Mouse (Mus musculus) midbrain, embryonic 14.5 days (tissue): ENCODE measurements at regions not wholly inside any gene's neighbourhood (a gene's known extent, or its start where the extent isn't known, plus 50 kb on each side); places are given as distances from the start of the nearest gene placed in this dataset.

Experiments
- ATAC-seq: fragments of 200-750 bp; cut with Nextera tagmentation; 2 replicates; pipeline ENCODE4 v1.8.0; 2017; ENCODE audit warnings: moderate number of reproducible peaks, moderate library complexity; ENCODE audit not compliant: low FRiP score, low TSS enrichment
- DNase-seq: peaks from one replicate; pipeline ENCODE4 v3.0.0-alpha.2; 2015
- H3K27ac ChIP-seq: fragments of 300-500 bp; sonication (generic); replicated peaks from 2 replicates; pipeline ENCODE4 v1.5.1; 2014; ENCODE audit warnings: mild to moderate bottlenecking, low read depth, low read length, moderate library complexity
- H3K27me3 ChIP-seq: fragments of 300-500 bp; sonication (generic); 2 replicates; pipeline ENCODE4 v1.6.1; 2014; ENCODE audit warnings: low read length, control low read depth, mixed read lengths; ENCODE audit not compliant: control insufficient read depth, insufficient read depth
- H3K36me3 ChIP-seq: fragments of 300-500 bp; sonication (generic); 2 replicates; pipeline ENCODE4 v1.6.1; 2014; ENCODE audit warnings: low read length, control low read depth; ENCODE audit not compliant: control insufficient read depth, insufficient read depth
- H3K4me1 ChIP-seq: fragments of 300-500 bp; sonication (generic); 2 replicates; pipeline ENCODE4 v1.6.1; 2014; ENCODE audit warnings: mild to moderate bottlenecking, antibody characterized with exemption, low read length, control low read depth; ENCODE audit not compliant: control insufficient read depth, insufficient read depth
- H3K4me2 ChIP-seq: fragments of 300-500 bp; sonication (generic); 2 replicates; pipeline ENCODE4 v1.6.1; 2014; ENCODE audit warnings: mild to moderate bottlenecking, low read length, moderate library complexity
- H3K4me3 ChIP-seq: fragments of 300-500 bp; sonication (generic); replicated peaks from 2 replicates; pipeline ENCODE4 v1.5.1; 2014; ENCODE audit warnings: low read depth, low read length
- H3K9ac ChIP-seq: fragments of 300-500 bp; sonication (generic); replicated peaks from 2 replicates; pipeline ENCODE4 v1.6.1; 2014; ENCODE audit warnings: mild to moderate bottlenecking, low read length, moderate library complexity
- H3K9me3 ChIP-seq: fragments of 300-500 bp; sonication (generic); 2 replicates; pipeline ENCODE4 v1.6.1; 2016; ENCODE audit warnings: low read length, control low read depth, mixed read lengths; ENCODE audit not compliant: control insufficient read depth
- WGBS: fragments of 180-500 bp; shearing (Covaris S2); extraction: QIAGEN DNeasy Blood & Tissue Kit; methylation state at CpG from one replicate; pipeline ENCODE4 v1.1.7; 2014; 5-methylcytosine and 5-hydroxymethylcytosine counted together

DNA sequence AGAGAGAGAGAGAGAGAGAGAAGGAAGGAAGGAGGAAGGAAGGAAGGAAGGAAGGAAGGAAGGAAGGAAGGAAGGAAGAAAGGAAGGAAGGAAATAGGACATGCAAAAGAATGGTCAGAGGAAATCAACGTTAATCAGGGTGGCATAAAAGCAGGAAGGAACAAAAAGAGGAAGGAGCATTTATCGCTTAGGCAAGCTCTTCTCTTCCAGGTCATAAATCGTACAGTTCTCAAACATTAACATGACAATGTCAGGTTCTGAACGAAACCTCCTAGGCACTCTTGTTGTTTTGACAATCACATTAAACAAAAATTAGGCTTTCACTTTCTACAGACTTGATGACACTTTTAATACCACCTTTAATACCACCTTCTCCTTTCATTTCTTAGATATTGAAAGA lies 594.0 kb downstream of the Efna5 start:
- Histone ChIP-seq H3K27me3 (no peaks in the 10 kb centered on the region), H3K4me2 (no peak overlapping the region), H3K4me3 (no peak overlapping the region), H3K9ac (no peak overlapping the region), H3K4me1 (no peaks in the 10 kb centered on the region), H3K9me3 (no peaks in the 10 kb centered on the region), H3K27ac (no peak overlapping the region), H3K36me3 (no peaks in the 10 kb centered on the region)
- ATAC-seq (no peak), DNase-seq (no peak)
- WGBS = 83% methylated on average over 4 of the region's 4 CpGs

DNA sequence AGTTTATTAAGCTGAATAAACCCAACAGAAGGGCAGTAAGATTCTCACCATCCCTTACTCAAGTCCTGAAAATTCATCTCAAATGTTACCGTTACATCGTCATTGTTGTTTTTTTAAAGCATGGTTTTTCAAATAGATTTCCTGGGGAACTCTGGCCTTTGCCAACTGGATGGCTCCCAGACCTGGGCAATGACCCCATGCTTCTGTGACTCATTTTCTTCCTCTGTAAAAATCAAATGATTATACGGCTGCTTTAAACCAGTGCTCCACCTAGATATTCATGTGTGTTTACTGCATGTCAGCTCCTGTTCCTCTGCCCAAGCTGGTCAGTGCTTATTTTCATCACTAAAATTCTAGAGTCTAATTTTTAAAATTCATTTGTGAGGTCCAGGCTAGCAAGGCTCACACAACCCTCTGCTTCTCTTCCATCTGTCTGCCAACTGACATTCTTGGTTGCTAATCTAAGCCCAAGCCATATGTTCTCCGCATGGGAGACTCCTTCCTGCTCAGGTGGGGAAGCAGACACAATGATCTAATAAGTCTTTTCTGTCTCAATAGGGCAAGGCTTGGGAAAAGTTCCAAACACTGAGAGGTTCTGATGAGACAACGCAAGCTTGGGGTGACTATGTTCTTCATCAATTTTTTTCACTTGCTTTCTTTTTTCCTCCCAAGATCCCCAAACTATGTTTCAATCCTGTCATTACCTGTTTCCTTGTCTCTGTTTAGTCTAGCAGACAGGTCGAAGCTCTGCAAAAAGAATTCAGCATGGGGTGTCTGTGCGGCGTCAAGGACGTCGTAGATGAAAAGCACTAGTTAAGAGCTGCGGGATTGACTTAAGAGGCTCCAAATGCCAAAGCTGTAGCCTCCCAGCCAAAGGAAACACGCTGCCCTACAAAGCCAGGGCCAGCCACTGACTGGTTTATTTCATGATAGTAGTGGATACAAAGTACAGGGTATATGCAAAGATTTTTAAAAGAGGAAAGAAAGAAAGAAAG lies 594.7 kb downstream of the Efna5 start:
- no peak for DNase-seq
- no peaks in the 10 kb centered on the region for H3K4me1 ChIP-seq
- no peaks in the 10 kb centered on the region for H3K27me3 ChIP-seq
- no peaks in the 10 kb centered on the region for H3K9me3 ChIP-seq
- no peak overlapping the region for H3K4me3 ChIP-seq
- no peak overlapping the region for H3K27ac ChIP-seq
- no peak overlapping the region for H3K4me2 ChIP-seq
- no peak overlapping the region for H3K9ac ChIP-seq
- ATAC-seq = no peak
- H3K36me3 ChIP-seq = no peaks in the 10 kb centered on the region
- WGBS = 84% methylated on average over 12 of the region's 12 CpGs

DNA sequence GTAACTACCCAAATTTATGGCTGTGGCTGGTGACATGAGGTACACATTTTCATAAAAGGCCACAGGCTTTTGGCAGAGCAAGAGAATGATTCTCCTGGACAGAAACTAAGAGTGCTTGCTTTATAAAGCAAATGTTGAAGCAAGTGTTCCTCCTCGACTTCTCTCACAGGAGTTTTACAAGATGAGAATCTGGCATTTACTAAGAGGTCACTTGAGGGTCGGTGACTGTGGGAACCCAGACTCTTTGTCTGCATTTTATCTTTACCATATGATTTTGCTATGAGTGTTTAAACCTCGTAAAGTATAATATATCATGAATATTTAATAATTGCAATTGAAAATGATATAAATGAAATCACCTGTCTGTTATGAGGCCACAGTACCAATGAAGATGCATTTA lies 600.9 kb downstream of the Efna5 start:
- no peak for DNase-seq
- WGBS = 78% methylated on average over 3 of the region's 3 CpGs
- Histone ChIP-seq H3K4me1 (no peaks in the 10 kb centered on the region), H3K4me2 (no peak overlapping the region), H3K4me3 (no peak overlapping the region), H3K27ac (no peak overlapping the region), H3K9ac (no peak overlapping the region), H3K36me3 (no peaks in the 10 kb centered on the region), H3K27me3 (no peaks in the 10 kb centered on the region), H3K9me3 (no peaks in the 10 kb centered on the region)
- ATAC-seq = no peak

DNA sequence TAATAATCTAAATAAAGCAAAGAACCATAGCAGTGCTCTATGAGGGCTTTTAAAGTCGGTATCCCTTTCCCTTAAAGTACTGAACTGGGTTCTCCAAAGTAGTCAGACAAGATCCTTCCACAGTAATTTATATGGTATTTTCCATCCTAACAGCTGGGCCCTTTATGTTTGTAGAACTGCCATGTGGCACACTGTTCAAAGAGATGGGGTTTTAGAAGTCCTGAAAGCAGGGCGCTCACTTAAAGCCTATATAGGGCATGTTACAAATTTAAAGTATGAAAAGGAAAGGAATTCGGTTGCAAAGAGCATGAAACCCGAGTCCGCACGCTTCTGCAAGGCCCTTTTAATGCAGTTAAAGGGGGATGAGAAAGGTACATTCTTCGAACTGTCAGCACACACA lies 609.7 kb downstream of the Efna5 start:
- H3K4me2 ChIP-seq = no peak overlapping the region
- WGBS = 81% methylated on average over 7 of the region's 7 CpGs
- ATAC-seq = no peak

DNA sequence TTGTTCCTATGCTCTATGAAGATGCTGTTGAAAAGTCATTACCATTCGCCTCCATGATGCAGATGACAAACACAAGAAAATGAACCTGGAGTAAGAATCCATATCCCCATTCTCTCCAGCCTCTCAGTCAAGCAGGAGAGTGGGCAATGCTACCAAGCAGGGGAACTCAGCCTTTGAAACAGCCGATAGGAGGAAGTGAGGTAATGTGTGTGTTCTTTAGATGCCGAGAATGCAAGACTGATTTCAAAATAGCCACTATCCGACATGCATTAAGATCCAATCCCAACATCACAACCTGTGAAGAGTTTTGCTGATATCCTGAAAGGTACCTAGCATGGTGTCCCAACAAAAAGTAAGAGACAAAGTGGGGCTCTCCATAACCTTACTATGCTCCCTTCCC lies 611.8 kb downstream of the Efna5 start:
- H3K4me1 ChIP-seq = no peaks in the 10 kb centered on the region
- no peaks in the 10 kb centered on the region for H3K36me3 ChIP-seq
- WGBS = 95% methylated on average over 4 of the region's 4 CpGs
- DNase-seq = no peak
- H3K4me3 ChIP-seq = no peak overlapping the region
- no peak overlapping the region for H3K4me2 ChIP-seq
- ATAC-seq = no peak
- no peaks in the 10 kb centered on the region for H3K9me3 ChIP-seq
- no peak overlapping the region for H3K27ac ChIP-seq
- H3K27me3 ChIP-seq = no peaks in the 10 kb centered on the region
- no peak overlapping the region for H3K9ac ChIP-seq

More for the DNA sequence above, 609.7 kb downstream of the Efna5 start:
- Histone ChIP-seq H3K27me3 (no peaks in the 10 kb centered on the region), H3K36me3 (no peaks in the 10 kb centered on the region), H3K27ac (no peak overlapping the region), H3K4me1 (no peaks in the 10 kb centered on the region), H3K9ac (no peak overlapping the region), H3K9me3 (no peaks in the 10 kb centered on the region), H3K4me3 (no peak overlapping the region)
- no peak for DNase-seq

DNA sequence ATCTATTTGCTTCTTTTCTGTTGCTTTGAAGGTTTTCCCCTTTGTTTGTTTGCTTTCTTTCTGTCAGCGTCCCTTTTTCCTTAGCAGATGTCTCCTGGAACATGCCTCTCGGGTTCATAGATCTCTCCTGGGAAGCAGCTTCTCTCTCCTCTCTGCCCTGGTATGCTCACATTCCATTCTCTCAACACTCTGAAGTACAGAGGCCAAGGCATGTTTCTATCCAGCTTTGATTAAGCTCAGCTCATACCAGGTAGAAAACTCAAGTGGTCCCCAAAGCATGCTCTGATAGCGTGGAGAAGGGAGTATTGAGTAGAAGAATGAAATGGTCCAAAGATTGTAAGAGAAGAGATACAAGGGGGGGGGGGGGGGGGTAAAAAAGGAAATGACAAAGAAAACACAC lies 627.7 kb downstream of the Efna5 start:
- no peaks in the 10 kb centered on the region for H3K36me3 ChIP-seq
- H3K27me3 ChIP-seq = no peaks in the 10 kb centered on the region
- H3K4me3 ChIP-seq = no peak overlapping the region
- no peak for ATAC-seq
- H3K9me3 ChIP-seq = no peaks in the 10 kb centered on the region
- 67% methylated on average over 3 of the region's 3 CpGs for WGBS
- DNase-seq = no peak
- no peak overlapping the region for H3K9ac ChIP-seq
- no peak overlapping the region for H3K27ac ChIP-seq
- H3K4me1 ChIP-seq = no peaks in the 10 kb centered on the region
- no peak overlapping the region for H3K4me2 ChIP-seq

DNA sequence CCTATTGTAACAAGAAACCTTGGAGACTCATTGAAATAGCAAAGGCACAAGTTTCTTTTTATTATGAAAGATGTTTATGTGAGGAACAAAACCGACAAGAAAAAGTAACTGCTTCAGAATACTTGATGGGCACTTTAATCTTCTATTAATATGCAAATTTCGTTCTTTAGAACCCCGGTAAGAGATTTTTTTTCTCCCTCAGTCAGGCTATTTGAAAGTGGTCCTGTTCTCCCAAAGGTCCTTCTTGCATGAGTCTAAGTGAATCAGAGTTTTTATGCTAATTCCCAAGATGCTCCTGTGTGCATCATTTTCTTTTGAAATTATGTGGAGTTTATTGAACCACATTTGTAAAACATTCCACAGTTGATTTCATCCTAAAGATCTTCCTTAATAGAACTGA lies 633.1 kb downstream of the Efna5 start:
- Histone ChIP-seq H3K27ac (no peak overlapping the region), H3K9me3 (no peaks in the 10 kb centered on the region), H3K4me3 (no peak overlapping the region), H3K27me3 (no peaks in the 10 kb centered on the region), H3K4me1 (0 out of 2 replicates have a peak, but pooled peaks cover 3% of the 10 kb centered on the region), H3K9ac (no peak overlapping the region), H3K4me2 (no peak overlapping the region), H3K36me3 (no peaks in the 10 kb centered on the region)
- DNase-seq (peak; percentile 39), ATAC-seq (no peak)
- under 1% methylated on average over 3 of the region's 3 CpGs for WGBS

DNA sequence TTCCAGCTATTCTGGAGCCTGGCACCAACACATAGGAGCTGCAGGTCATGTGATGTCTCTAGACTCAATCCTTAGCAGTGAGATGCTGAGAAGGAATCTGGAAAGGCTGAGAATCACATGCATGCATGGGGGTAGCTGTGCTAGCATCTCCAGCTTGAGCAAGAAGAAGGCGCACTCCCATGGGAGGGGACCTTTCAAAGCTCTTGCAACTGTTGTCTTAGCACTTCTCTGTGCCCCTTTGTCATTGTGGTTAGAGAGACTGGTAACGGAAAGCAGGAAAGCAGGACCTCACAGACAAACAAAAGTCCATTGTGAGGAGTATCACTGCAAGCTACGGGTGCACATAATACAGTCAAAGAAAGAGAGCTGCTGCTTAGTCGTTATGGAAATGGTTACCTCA lies 634.5 kb downstream of the Efna5 start:
- no peak overlapping the region for H3K4me2 ChIP-seq
- ATAC-seq (no peak), DNase-seq (peak; percentile 29)
- H3K4me1 ChIP-seq = 0 out of 2 replicates have a peak, but pooled peaks cover 3% of the 10 kb centered on the region
- no peaks in the 10 kb centered on the region for H3K9me3 ChIP-seq
- WGBS = 7% methylated on average over 4 of the region's 4 CpGs
- no peaks in the 10 kb centered on the region for H3K36me3 ChIP-seq
- H3K4me3 ChIP-seq = no peak overlapping the region
- no peak overlapping the region for H3K9ac ChIP-seq
- no peaks in the 10 kb centered on the region for H3K27me3 ChIP-seq
- no peak overlapping the region for H3K27ac ChIP-seq

DNA sequence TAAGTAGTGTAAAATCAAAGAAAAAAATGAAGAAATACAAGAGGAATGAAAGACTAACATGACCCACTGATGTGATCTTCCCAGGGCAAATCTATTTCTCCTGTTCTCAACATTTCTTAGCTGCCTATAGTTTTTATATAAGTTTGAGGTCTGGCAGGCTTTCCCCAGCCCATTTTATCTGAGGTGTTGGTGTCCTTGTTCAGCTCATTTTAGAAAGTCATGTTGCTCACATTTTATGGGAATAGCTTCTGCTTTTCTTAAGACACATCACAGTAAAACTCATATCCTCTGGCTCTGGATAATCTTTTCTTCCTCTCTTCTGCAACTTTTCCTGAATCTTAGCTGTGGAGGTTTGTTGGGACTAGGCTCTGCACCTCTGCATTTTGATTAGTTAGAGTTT lies 650.2 kb downstream of the Efna5 start:
- Histone ChIP-seq H3K4me2 (no peak overlapping the region), H3K9ac (no peak overlapping the region)
- no peak for DNase-seq

More for the DNA sequence above, 650.2 kb downstream of the Efna5 start:
- H3K4me1 ChIP-seq = no peaks in the 10 kb centered on the region
- no peaks in the 10 kb centered on the region for H3K36me3 ChIP-seq
- H3K9me3 ChIP-seq = no peaks in the 10 kb centered on the region
- H3K4me3 ChIP-seq = no peak overlapping the region
- no peak for ATAC-seq
- no peaks in the 10 kb centered on the region for H3K27me3 ChIP-seq
- H3K27ac ChIP-seq = no peak overlapping the region
